Mouse (Mus musculus): ENCODE measurements at regions not wholly inside any gene's neighbourhood (a gene's known extent, or its start where the extent isn't known, plus 50 kb on each side); places are given as distances from the start of the nearest gene placed in this dataset.

DNA sequence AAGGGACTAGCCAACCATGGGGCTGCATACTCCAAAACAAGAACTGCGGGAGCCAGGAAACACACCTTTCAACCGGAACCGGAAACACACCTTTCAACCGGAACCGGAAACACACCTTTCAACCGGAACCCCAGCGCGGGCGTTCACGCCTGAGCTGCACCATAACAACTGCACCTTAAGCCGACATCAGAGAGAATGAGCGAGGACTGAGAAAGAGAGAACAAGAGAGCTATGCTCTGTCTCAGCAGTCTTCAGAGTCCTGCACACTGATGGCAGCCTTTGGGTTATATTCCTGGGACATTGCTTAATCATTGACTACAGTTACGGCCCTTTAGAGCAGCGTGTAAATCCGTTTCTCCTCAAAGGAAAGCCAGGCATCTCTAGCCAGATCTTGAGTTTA lies 58.1 kb upstream of the Mark1 start:
- Histone ChIP-seq H3K36me3 (no peaks in the 10 kb centered on the region), H3K27me3 (no peaks in the 10 kb centered on the region; the same call in 1 of the 2 replicates)

DNA sequence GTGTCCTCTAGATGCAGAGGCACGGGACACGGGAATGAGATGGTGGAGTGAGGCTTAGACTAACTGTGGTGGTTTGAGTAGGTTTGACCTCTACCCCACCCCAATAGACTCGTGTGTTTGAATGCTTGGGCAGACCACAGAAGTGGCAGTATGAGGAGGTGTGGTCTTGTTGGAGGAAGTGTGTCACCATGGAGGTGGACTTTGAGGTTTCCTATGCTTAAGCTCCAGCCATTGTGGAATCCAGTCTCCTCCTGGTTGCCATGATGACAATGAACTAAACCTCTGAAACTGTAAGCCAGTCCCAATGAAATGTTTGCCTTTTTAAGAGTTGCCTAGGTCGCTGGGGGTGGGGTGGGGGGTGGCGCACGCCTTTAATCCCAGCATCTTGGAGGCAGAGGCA lies 53.3 kb upstream of the Mark1 start:
- Histone ChIP-seq H3K9me3 (no peaks in the 10 kb centered on the region), H3K27me3 (no peaks in the 10 kb centered on the region; the same call in 1 of the 2 replicates), H3K27ac (no peak overlapping the region), H3K4me1 (replicated peaks) (no peaks in the 10 kb centered on the region), H3K36me3 (no peaks in the 10 kb centered on the region), H3K4me2 (no peak overlapping the region), H3K4me3 (replicated peaks) (no peak overlapping the region), H3K9ac (replicated peaks) (no peak overlapping the region)
- no peak for ATAC-seq (ENCODE audit: insufficient number of reproducible peaks, insufficient read depth, low FRiP score, low TSS enrichment, low read depth)
- 82% methylated on average over 6 of the region's 6 CpGs for WGBS

More for the DNA sequence above, 58.1 kb upstream of the Mark1 start:
- H3K27ac ChIP-seq, result no peak overlapping the region
- no peak overlapping the region for H3K9ac ChIP-seq (replicated peaks)
- H3K4me1 ChIP-seq (replicated peaks), result no peaks in the 10 kb centered on the region
- no peak for ATAC-seq (ENCODE audit: insufficient number of reproducible peaks, insufficient read depth, low FRiP score, low TSS enrichment, low read depth)
- H3K9me3 ChIP-seq, result no peaks in the 10 kb centered on the region
- no peak overlapping the region for H3K4me2 ChIP-seq
- 92% methylated on average over 15 of the region's 15 CpGs for WGBS
- no peak overlapping the region for H3K4me3 ChIP-seq (replicated peaks)

DNA sequence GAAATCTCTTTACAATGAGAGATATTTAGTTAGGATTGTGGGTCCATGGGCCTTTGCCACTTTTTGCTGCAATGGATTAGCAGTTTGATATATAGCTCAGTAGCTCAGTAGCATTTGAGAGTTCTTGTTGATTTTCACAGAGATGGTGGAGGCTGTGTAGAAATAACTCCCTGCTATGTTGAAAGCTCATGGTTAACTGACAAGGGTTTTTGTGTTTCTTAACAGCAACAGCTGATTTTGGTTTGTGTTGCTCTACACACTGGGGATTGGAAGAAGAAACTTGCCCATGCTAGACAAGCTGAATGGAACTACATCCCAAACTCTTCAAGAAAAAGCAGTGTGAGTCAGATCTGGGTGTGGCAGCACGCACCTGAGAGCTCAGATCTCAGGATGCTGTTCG lies 50.6 kb upstream of the Mark1 start:
- no peak overlapping the region for H3K27ac ChIP-seq
- WGBS, result 90% methylated on average over 2 of the region's 2 CpGs
- H3K36me3 ChIP-seq, result no peaks in the 10 kb centered on the region
- H3K4me2 ChIP-seq, result no peak overlapping the region
- no peaks in the 10 kb centered on the region for H3K9me3 ChIP-seq
- no peak for ATAC-seq (ENCODE audit: insufficient number of reproducible peaks, insufficient read depth, low FRiP score, low TSS enrichment, low read depth)
- no peaks in the 10 kb centered on the region; the same call in 1 of the 2 replicates for H3K27me3 ChIP-seq
- no peak overlapping the region for H3K4me3 ChIP-seq (replicated peaks)
- no peaks in the 10 kb centered on the region for H3K4me1 ChIP-seq (replicated peaks)
- H3K9ac ChIP-seq (replicated peaks), result no peak overlapping the region
